Mouse (Mus musculus) cerebellum, adult 2 months (tissue): ENCODE data around the gene Olfr938.

Experiments used
- CTCF ChIP-seq: fragments of 200-500 bp; IDR thresholded peaks from 2 replicates; pipeline ENCODE4 v1.5.1; 2011; ENCODE audit warnings: low read depth, mild to moderate bottlenecking, control low read depth, low read length, moderate library complexity, borderline replicate concordance; ENCODE audit not compliant: insufficient read depth
- POLR2A ChIP-seq: fragments of 200-500 bp; IDR thresholded peaks from 2 replicates; pipeline ENCODE4 v1.6.1; 2011; ENCODE audit warnings: low read length, control low read depth, borderline replicate concordance; ENCODE audit not compliant: insufficient read depth

GRCm38 (mm10) chr9:39078787-39079186, at the start of gene Olfr938:
- TF ChIP-seq POLR2A (no peak), CTCF (no peak)
